Mouse (Mus musculus) ES-E14 (cell line): ENCODE results near the gene Abca2. TPM values are rescaled to one million over a fixed set of nuclear protein-coding genes. Genes with fewer than 3 reads are reported as not detected.
"Not testable (repeated sequence)": the region's sequence is repeated elsewhere in the genome, so short reads cannot be mapped to it uniquely, and the experiment has no call there.

ENCODE experiments used
- DNase-seq: peaks from one replicate; pipeline ENCODE4 v3.0.0-alpha.2; 2013; ENCODE audit warnings: low read depth, low spot score
- H3K27ac ChIP-seq: 2 replicates; pipeline ENCODE4 v1.5.1; 2012; ENCODE audit warnings: low read depth, mild to moderate bottlenecking, low read length, moderate library complexity, mixed read lengths; ENCODE audit not compliant: poor library complexity, insufficient read depth, severe bottlenecking
- H3K36me3 ChIP-seq: 2 replicates; pipeline ENCODE4 v1.6.1; 2012; ENCODE audit warnings: mild to moderate bottlenecking, low read length, moderate library complexity, mixed read lengths; ENCODE audit not compliant: control insufficient read depth, poor library complexity, insufficient read depth, severe bottlenecking
- H3K4me1 ChIP-seq, 2 experiments: fragments of 150-350 bp in 1 of 2; sonication (generic) in 1 of 2; 2 replicates each; pipeline ENCODE4 v1.6.1; 2012; ENCODE audit warnings: low read length in 2 of 2, mild to moderate bottlenecking in 1 of 2, mixed read lengths in 1 of 2; ENCODE audit not compliant: control insufficient read depth in 2 of 2, insufficient read depth in 2 of 2, poor library complexity in 1 of 2
- H3K4me3 ChIP-seq, 2 experiments: fragments of 150-350 bp in 1 of 2; sonication (generic) in 1 of 2; 2 replicates each; pipeline ENCODE4 v1.5.1; 2012; ENCODE audit warnings: low read length in 2 of 2, low read depth in 1 of 2, mild to moderate bottlenecking in 1 of 2, mixed read lengths in 1 of 2; ENCODE audit not compliant: insufficient read depth in 1 of 2, poor library complexity in 1 of 2, severe bottlenecking in 1 of 2
- H3K9ac ChIP-seq: 2 replicates; pipeline ENCODE4 v1.6.1; 2012; ENCODE audit warnings: low read depth, mild to moderate bottlenecking, low read length, mixed read lengths; ENCODE audit not compliant: poor library complexity, insufficient read depth, severe bottlenecking
- H3K9me3 ChIP-seq: fragments of 150-350 bp; sonication (generic); 2 replicates; pipeline ENCODE4 v1.6.1; 2012; ENCODE audit warnings: low read depth, mild to moderate bottlenecking, low read length; ENCODE audit not compliant: control insufficient read depth, insufficient read depth
- CHD2 ChIP-seq: IDR thresholded peaks from 2 replicates; pipeline ENCODE4 v1.6.1; 2014; ENCODE audit warnings: mild to moderate bottlenecking, low read depth, low read length, inconsistent platforms
- HCFC1 ChIP-seq: IDR thresholded peaks from 2 replicates; pipeline ENCODE4 v1.6.1; 2012; ENCODE audit warnings: low read length, inconsistent platforms, borderline replicate concordance; ENCODE audit not compliant: insufficient read depth
- MAFK ChIP-seq: IDR thresholded peaks from 2 replicates; pipeline ENCODE4 v1.6.1; 2014; ENCODE audit warnings: mild to moderate bottlenecking, low read depth, low read length, inconsistent platforms; ENCODE audit not compliant: insufficient read depth
- ZC3H11A ChIP-seq: IDR thresholded peaks from 2 replicates; pipeline ENCODE4 v1.6.1; 2012; ENCODE audit warnings: low read depth, mild to moderate bottlenecking, inconsistent platforms, low read length, borderline replicate concordance
- ZNF384 ChIP-seq: IDR thresholded peaks from 2 replicates; pipeline ENCODE4 v1.6.1; 2012; ENCODE audit warnings: low read depth, low read length, inconsistent platforms
- in situ Hi-C, 2 experiments: fragments of 600-800 bp; cut with MboI; formaldehyde crosslinking; loops; one replicate each; pipeline ENCODE4 v1.15.1; 2025; ENCODE audit warnings: low sequenced_read_pairs in 2 of 2, inconsistent platforms in 1 of 2; ENCODE audit not compliant: unreplicated experiment in 2 of 2
- total RNA-seq: library from RNA; depleted of rRNA; stranded (reverse); fragments of 300-350 nt; gene quantifications from 2 replicates; pipeline ENCODE4 v1.2.3, GENCODE M21; 2012

Gene Abca2
- total RNA-seq, 1 experiment: 12.6 TPM

GRCm38 (mm10) chr2:25402972-25403601, 25.4 kb upstream of the Abca2 start:
- Histone ChIP-seq H3K4me3 (peak overlapping the region; percentile 79 to 88), H3K9ac (peak overlapping the region; percentile 77), H3K4me1 (0 out of 4 replicates have a peak, but pooled peaks cover 0 to 2% of the 10 kb centered on the region in 2 experiments), H3K27ac (no peak overlapping the region), H3K36me3 (peaks cover 2% of the 10 kb centered on the region; the same call in 1 of the 2 replicates), H3K9me3 (no peaks in the 10 kb centered on the region)
- TF ChIP-seq ZNF384: no peak
- no peak for TF ChIP-seq ZC3H11A
- no peak for TF ChIP-seq MAFK
- TF ChIP-seq CHD2: no peak
- TF ChIP-seq HCFC1: no peak
- in situ Hi-C loops: no loop called here
- no peak for DNase-seq

GRCm38 (mm10) chr2:25403994-25404393, 24.5 kb upstream of the Abca2 start:
- in situ Hi-C loops: no loop called here
- Histone ChIP-seq H3K36me3 (peaks cover 2% of the 10 kb centered on the region; the same call in 1 of the 2 replicates), H3K27ac (no peak overlapping the region), H3K4me3 (no peak overlapping the region), H3K4me1 (0 out of 4 replicates have a peak, but pooled peaks cover 0 to 2% of the 10 kb centered on the region in 2 experiments), H3K9ac (no peak overlapping the region), H3K9me3 (no peaks in the 10 kb centered on the region)
- TF ChIP-seq MAFK (no peak), HCFC1 (no peak), CHD2 (no peak), ZC3H11A (no peak), ZNF384 (no peak)
- no peak for DNase-seq

- in situ Hi-C loops: no loop called here
Observed at GRCm38 (mm10) chr2:25408908-25409307, 19.6 kb upstream of the Abca2 start.

GRCm38 (mm10) chr2:25413436-25413835, 15.1 kb upstream of the Abca2 start:
- H3K4me1 ChIP-seq, H3K9me3 ChIP-seq, in situ Hi-C loops, H3K9ac ChIP-seq, H3K4me3 ChIP-seq, DNase-seq, H3K27ac ChIP-seq, H3K36me3 ChIP-seq: not testable (repeated sequence)

More at GRCm38 (mm10) chr2:25408908-25409307, 19.6 kb upstream of the Abca2 start:
- Histone ChIP-seq H3K9ac (no peak overlapping the region), H3K27ac (no peak overlapping the region), H3K9me3 (no peaks in the 10 kb centered on the region), H3K36me3 (peaks cover 2% of the 10 kb centered on the region; the same call in 1 of the 2 replicates), H3K4me1 (0 out of 4 replicates have a peak, but pooled peaks cover 0 to 2% of the 10 kb centered on the region in 2 experiments), H3K4me3 (no peak overlapping the region)
- DNase-seq: no peak
- TF ChIP-seq HCFC1 (no peak), ZNF384 (no peak), ZC3H11A (no peak), CHD2 (no peak), MAFK (no peak)
